Mouse (Mus musculus) cortical plate, adult 2 months (tissue): ENCODE measurements around the gene Hmg20b.

Experiments used
- CTCF ChIP-seq: fragments of 200-500 bp; IDR thresholded peaks from 2 replicates; pipeline ENCODE4 v1.5.1; 2011; ENCODE audit warnings: mild to moderate bottlenecking, control low read depth, low read length; ENCODE audit not compliant: insufficient read depth; ENCODE audit errors: extremely low read depth
- POLR2A ChIP-seq: fragments of 200-500 bp; IDR thresholded peaks from 2 replicates; pipeline ENCODE4 v1.6.1; 2011; ENCODE audit warnings: mild to moderate bottlenecking, low read length, control low read depth; ENCODE audit not compliant: insufficient read depth; ENCODE audit errors: extremely low read depth

DNA sequence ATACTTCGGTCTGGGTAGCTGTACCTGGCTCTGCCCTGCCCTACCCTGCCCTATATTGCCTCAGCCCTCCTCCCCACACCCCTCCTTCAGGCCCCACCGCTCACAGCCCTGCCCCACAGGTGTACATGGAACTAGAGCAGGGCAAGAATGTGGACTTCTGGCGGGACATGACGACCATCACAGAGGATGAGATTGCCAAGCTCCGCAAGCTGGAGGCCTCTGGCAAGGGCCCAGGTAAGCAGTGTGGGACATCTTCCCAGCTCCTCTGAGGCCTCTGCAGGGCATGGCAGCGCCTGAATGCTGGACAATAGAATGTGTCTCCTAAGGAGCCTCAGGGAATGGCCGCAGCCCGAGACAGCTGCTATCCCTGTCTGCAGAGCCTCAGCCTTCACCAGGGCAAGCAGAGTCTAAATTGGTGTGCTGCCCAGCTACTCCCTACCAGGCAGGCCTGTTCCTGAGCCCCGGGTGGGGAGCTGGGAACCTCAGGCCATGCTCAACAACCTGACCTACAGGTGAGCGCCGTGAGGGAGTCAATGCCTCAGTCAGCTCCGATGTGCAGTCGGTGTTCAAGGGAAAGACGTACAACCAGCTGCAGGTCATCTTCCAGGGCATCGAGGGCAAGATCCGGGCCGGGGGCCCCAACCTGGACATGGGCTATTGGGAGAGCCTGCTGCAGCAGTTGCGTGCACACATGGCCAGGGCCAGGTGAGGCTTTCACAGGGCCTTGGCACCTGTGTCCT lies 26.3 kb downstream of the Hmg20b start:
- no peak for TF ChIP-seq CTCF
- no peak for TF ChIP-seq POLR2A
